Mouse (Mus musculus) stomach, embryonic 14.5 days (tissue): ENCODE measurements around the gene Nxpe3. TPM values are rescaled to one million over a fixed set of nuclear protein-coding genes. Genes with fewer than 3 reads are reported as not detected.
A peak's percentile ranks its signal among the peaks of the same experiment; 100 is the strongest.

Source experiments
- ATAC-seq: fragments of 200-750 bp; cut with Nextera tagmentation; 2 replicates; pipeline ENCODE4 v1.8.0; 2017; ENCODE audit warnings: low read depth, moderate TSS enrichment; ENCODE audit not compliant: insufficient number of reproducible peaks, insufficient read depth, low FRiP score
- H3K27ac ChIP-seq: fragments of 300-500 bp; sonication (generic); 2 replicates; pipeline ENCODE4 v1.5.1; 2014; ENCODE audit warnings: mild to moderate bottlenecking, low read length, moderate library complexity, mixed read lengths
- H3K27me3 ChIP-seq: fragments of 300-500 bp; sonication (generic); 2 replicates; pipeline ENCODE4 v1.6.1; 2014; ENCODE audit warnings: low read length, control low read depth, mixed read lengths; ENCODE audit not compliant: control insufficient read depth, insufficient read depth
- H3K36me3 ChIP-seq: fragments of 300-500 bp; sonication (generic); 2 replicates; pipeline ENCODE4 v1.6.1; 2014; ENCODE audit warnings: mild to moderate bottlenecking, control low read depth, low read length, moderate library complexity, mixed read lengths; ENCODE audit not compliant: control insufficient read depth, insufficient read depth
- H3K4me1 ChIP-seq: fragments of 300-500 bp; sonication (generic); 2 replicates; pipeline ENCODE4 v1.6.1; 2014; ENCODE audit warnings: low read length, control low read depth, mixed read lengths; ENCODE audit not compliant: control insufficient read depth, insufficient read depth
- H3K4me2 ChIP-seq: fragments of 300-500 bp; sonication (generic); replicated peaks from 2 replicates; pipeline ENCODE4 v1.6.1; 2014; ENCODE audit warnings: low read depth, low read length, control low read depth
- H3K4me3 ChIP-seq: fragments of 300-500 bp; sonication (generic); 2 replicates; pipeline ENCODE4 v1.5.1; 2014; ENCODE audit warnings: low read depth, low read length, control low read depth
- H3K9ac ChIP-seq: fragments of 300-500 bp; sonication (generic); replicated peaks from 2 replicates; pipeline ENCODE4 v1.6.1; 2014; ENCODE audit warnings: low read depth, mild to moderate bottlenecking, control low read depth, low read length, moderate library complexity, mixed read lengths
- H3K9me3 ChIP-seq: fragments of 300-500 bp; sonication (generic); 2 replicates; pipeline ENCODE4 v1.6.1; 2016; ENCODE audit warnings: low read depth, low read length, control low read depth; ENCODE audit not compliant: control insufficient read depth
- WGBS: fragments of 180-500 bp; shearing (Covaris S2); extraction: QIAGEN DNeasy Blood & Tissue Kit; methylation state at CpG from one replicate; pipeline ENCODE4 v1.1.7; 2014; 5-methylcytosine and 5-hydroxymethylcytosine counted together
- polyA plus RNA-seq: library from polyadenylated mRNA; unstranded; fragments of >200 nt; fragmentation: Nextera tagmentation; extraction: Ambion mirVana; gene quantifications from 2 replicates; pipeline ENCODE4 v1.2.1, GENCODE M21; 2014

Gene Nxpe3
- polyA plus RNA-seq, 1 experiment from 2014 or later, result 0.52 TPM

DNA sequence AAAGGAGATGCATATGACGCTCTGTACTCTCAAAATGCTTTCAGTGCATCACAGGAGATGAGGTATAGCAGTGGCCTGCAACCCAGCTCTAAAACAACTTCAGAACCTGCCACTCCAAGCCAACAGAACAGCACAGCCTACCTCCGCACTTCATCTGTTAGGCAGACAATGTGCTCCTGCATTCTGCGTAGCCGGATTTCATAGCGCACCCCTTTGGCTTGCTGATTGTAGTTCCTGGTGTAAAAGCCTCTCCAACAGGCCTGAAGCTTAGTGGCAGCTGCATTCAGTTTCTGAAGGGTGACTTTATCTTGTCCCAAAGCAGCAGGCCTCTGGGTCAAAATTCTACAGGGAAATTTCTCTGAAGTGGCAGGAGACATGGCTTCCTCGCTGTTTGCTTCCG, 19.6 kb upstream of the Nxpe3 start:
- Histone ChIP-seq H3K36me3 (peaks cover 22% of the 10 kb centered on the region), H3K4me3 (no peak overlapping the region), H3K27me3 (no peaks in the 10 kb centered on the region), H3K4me2 (no peak overlapping the region), H3K9ac (no peak overlapping the region), H3K4me1 (no peaks in the 10 kb centered on the region), H3K27ac (no peak overlapping the region), H3K9me3 (no peaks in the 10 kb centered on the region)
- ATAC-seq, result no peak
- 97% methylated on average over 7 of the region's 7 CpGs for WGBS

DNA sequence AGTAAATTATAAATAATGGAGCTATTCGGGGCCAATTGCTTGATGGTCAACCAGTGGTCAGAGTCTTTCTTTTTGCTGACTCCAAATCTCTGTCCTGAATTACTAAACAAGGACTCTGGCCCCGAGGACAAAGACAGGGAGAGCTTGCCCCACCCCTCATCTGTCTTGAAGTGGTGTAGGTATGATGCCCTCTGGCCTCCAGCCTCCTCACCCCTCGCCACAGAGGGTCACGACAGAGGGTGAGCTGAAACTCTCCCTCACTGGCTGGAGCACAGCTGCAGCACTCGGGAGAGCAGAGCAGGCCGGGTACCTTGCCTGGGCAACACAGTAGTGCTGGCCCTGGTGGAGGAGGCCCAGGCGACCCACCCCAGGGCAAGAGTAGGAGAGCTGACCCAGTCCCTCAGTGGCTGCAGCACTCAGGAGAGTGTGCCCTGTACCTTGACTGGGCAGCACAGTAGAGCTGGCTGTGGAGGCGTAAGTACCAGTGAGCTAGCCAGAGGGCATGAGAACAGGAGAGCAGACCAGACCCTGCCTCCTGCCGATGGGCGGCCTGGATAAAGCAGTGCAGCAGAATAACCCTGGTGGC, 15.2 kb upstream of the Nxpe3 start:
- H3K36me3 ChIP-seq, result peaks cover 19% of the 10 kb centered on the region
- H3K27ac ChIP-seq, result no peak overlapping the region
- no peak overlapping the region for H3K4me2 ChIP-seq
- H3K9me3 ChIP-seq, result no peaks in the 10 kb centered on the region
- H3K4me1 ChIP-seq, result no peaks in the 10 kb centered on the region
- WGBS, result 84% methylated on average over 10 of the region's 10 CpGs
- no peak overlapping the region for H3K9ac ChIP-seq
- H3K27me3 ChIP-seq, result no peaks in the 10 kb centered on the region
- no peak for ATAC-seq
- no peak overlapping the region for H3K4me3 ChIP-seq

DNA sequence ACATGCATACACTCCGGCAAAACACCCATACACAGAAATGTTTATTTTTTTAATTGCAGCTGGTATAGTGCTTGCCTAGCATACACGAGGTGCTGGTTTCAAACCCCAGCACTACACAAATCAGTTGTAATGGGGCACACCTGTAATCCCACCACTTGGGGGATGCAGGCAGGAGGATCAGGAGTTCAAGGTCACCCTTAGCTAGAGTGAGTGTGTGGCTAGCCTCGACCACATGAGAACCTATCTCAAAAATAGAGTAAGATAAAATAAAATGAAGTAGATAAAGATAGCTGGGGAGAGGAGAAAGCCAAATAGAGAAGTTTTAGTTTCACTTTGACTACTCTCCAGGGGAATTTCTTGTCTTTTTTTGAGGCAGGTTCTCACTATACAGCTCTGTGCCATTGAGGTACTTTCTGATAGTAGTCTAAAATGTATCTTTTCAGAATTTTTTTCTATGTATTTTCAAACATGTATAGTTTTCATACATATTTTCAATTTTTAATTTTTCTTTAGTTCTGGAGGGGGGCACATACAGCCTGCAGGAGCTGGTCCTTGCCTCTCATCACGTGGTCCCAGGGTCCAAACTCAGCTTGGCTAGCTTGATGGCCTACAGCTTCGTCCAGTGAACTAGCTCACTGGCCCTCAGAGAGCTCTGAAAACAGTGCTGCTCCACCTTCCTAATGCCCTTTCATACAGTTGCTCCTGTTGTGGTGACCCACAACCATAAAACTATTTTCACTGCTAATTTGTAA, 12.0 kb upstream of the Nxpe3 start:
- H3K27me3 ChIP-seq, result no peaks in the 10 kb centered on the region
- H3K9me3 ChIP-seq, result no peaks in the 10 kb centered on the region
- ATAC-seq, result no peak
- H3K4me1 ChIP-seq, result no peaks in the 10 kb centered on the region
- H3K4me3 ChIP-seq, result no peak overlapping the region
- H3K36me3 ChIP-seq, result peaks cover 9% of the 10 kb centered on the region
- 92% methylated on average over 5 of the region's 5 CpGs for WGBS
- H3K4me2 ChIP-seq, result no peak overlapping the region
- H3K27ac ChIP-seq, result no peak overlapping the region
- no peak overlapping the region for H3K9ac ChIP-seq

DNA sequence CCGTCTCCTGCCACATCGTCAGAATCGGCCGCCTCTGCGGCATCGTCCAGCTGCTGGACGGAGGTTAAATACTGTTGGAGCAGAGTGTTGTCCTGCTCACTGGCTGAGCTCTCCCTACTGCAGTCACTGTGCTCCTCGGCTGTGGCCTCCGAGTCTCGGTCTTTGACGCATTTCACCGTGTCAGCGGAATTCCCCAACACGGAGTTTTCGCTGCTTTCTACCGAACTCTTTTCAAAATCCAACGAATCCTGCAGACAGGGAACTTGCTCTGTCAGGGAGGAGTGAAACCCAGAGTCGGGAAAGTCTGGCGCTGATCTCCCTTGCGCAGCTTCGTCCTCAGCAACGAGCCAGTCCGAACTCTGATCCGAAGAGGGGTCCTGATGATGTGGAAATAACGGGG, 10.3 kb upstream of the Nxpe3 start:
- H3K4me3 ChIP-seq, result no peak overlapping the region
- H3K27me3 ChIP-seq, result no peaks in the 10 kb centered on the region
- no peak overlapping the region for H3K9ac ChIP-seq
- H3K4me2 ChIP-seq, result no peak overlapping the region
- no peaks in the 10 kb centered on the region for H3K4me1 ChIP-seq
- no peak overlapping the region for H3K27ac ChIP-seq
- peaks cover 6% of the 10 kb centered on the region for H3K36me3 ChIP-seq
- WGBS, result 91% methylated on average over 25 of the region's 25 CpGs
- H3K9me3 ChIP-seq, result no peaks in the 10 kb centered on the region
- ATAC-seq, result no peak

DNA sequence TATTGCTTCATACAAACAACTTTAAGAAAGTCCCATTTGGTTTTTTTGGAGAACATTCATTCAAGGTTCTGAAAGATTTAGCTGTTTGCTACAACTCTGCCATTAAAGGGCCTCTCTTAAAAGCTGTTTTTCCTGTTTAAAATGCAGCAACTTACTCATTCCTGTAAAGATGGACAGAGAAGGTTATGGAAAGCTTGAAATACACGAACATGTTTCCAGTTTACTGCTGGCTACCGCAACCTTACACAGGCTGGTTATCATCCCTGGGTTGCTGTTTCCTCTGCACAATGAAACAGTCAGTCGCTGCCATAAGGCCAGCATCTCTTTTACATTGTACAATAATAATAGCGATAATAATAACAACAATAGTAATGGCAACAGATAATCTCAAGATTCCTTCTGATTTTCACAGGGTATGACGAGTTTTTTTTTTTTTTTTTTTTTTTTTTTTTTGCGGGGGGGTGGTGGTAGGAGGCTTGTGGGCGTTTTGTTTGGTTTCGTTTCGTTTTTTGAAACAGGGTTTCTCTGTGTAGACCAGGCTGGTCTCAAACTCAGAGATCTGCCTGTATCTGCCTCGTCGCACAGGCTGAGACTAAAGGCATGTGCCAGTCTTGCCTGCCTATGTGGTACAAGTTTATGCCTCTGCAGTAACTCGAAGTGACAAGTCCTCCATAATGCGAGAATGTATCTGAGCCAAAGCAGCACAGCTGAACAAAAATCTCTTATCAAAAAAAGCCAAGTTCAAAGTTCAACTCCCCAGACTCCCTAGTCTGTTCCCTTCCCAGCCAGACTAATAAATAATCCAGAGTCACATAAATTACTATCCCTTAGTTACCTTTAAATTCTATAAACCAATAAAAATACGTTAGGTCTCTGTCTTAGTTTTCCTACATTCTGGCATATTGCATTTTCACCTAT, 7.0 kb upstream of the Nxpe3 start:
- no peaks in the 10 kb centered on the region for H3K9me3 ChIP-seq
- H3K36me3 ChIP-seq, result peaks cover 6% of the 10 kb centered on the region
- H3K4me2 ChIP-seq, result no peak overlapping the region
- no peaks in the 10 kb centered on the region for H3K27me3 ChIP-seq
- no peak overlapping the region for H3K27ac ChIP-seq
- H3K4me1 ChIP-seq, result 0 out of 2 replicates have a peak, but pooled peaks cover 5% of the 10 kb centered on the region
- WGBS, result 89% methylated on average over 14 of the region's 14 CpGs
- H3K9ac ChIP-seq, result no peak overlapping the region
- ATAC-seq, result no peak
- no peak overlapping the region for H3K4me3 ChIP-seq

DNA sequence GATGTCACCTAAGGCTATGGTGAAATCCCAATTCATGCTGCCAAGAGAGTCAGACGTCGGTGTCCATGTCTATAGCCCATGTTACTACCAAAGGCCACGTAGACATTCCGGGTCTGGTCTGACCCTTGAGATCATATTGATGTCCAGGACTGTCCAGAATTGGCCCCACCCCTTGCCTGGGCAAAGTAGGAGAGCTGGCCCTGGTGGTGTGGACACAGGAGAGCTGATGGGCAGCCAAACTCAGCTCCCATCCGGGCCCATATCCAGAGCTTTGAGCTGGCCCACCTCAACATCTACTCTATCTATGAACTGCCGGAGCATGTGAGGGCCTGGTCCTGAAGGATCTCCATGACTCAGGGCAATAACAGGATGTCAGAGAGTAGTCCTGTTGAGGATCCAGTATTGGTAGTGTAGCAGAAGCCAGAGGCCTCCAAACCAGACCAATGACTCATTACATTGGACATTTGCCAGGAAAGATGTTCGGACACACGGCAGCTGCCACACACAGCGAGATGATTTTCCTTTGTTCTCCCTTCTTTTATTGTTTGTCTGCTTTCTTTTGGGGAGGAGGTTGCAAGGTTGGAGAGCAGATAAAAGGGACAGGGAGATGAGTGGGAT, 3.4 kb upstream of the Nxpe3 start:
- Histone ChIP-seq H3K27ac (no peak overlapping the region), H3K27me3 (no peaks in the 10 kb centered on the region), H3K4me2 (no peak overlapping the region), H3K36me3 (no peaks in the 10 kb centered on the region), H3K4me1 (peaks cover 12% of the 10 kb centered on the region; the same call in 1 of the 2 replicates), H3K9ac (no peak overlapping the region), H3K9me3 (no peaks in the 10 kb centered on the region), H3K4me3 (no peak overlapping the region)
- ATAC-seq, result no peak
- 75% methylated on average over 9 of the region's 9 CpGs for WGBS

DNA sequence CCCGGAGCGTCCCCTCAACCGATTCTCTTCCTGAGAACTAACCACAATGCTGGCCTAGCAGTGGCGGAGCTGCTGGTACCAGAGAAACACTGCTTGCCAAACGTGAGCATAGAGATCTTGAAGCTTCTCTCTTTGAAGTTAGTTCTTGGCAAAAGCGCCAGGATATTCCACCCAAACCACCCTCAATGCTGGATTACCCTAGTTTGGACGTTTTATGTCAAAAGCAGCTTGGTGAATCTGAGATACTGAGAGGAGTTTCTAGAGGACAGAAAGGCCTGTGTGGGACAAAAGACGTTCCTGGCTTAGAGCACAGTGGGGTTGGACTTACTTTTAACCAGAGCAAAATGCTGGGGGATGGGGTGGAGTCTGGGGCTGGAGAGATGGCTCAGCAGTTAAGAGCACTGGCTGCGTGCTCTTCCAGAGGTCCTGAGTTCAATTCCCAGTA, 588 bp upstream of the Nxpe3 start:
- H3K4me3 ChIP-seq, result peak overlapping the region; percentile 69
- peak overlapping the region; percentile 73 for H3K4me2 ChIP-seq
- WGBS, result 6% methylated on average over 9 of the region's 9 CpGs
- H3K27me3 ChIP-seq, result no peaks in the 10 kb centered on the region
- H3K4me1 ChIP-seq, result peaks cover 12% of the 10 kb centered on the region; the same call in 1 of the 2 replicates
- peak overlapping the region; percentile 67 for H3K9ac ChIP-seq
- no peak for ATAC-seq
- no peaks in the 10 kb centered on the region for H3K36me3 ChIP-seq
- H3K27ac ChIP-seq, result peak overlapping the region; percentile 34; the same call in 1 of the 2 replicates
- no peaks in the 10 kb centered on the region for H3K9me3 ChIP-seq

DNA sequence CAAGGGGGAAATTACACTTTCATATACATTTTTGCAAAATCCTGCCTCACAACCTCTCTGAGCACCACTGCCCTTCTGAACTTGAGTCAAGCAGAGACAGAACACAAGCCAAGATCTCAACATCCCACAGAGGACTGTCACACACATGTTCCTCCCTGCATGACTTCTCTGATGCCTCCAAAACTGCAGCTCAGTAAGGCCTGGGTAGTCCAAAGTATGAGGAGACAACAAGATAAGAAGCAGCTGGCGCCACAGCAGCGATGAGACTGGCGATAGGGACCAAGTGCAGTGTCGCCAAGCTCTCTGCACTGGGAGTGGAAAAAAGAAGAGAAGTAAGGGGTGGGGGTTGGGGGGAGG, 571 bp downstream of the Nxpe3 start:
- Histone ChIP-seq H3K27ac (0 out of 2 replicates have a peak overlapping the region, but pooled peaks have one; percentile 11), H3K27me3 (no peaks in the 10 kb centered on the region), H3K36me3 (peaks cover 3% of the 10 kb centered on the region; the same call in 1 of the 2 replicates), H3K9ac (peak overlapping the region; percentile 67; the same call in 1 of the 2 replicates), H3K4me1 (peaks cover 12% of the 10 kb centered on the region; the same call in 1 of the 2 replicates), H3K4me3 (peak overlapping the region; percentile 69), H3K4me2 (peak overlapping the region; percentile 73), H3K9me3 (no peaks in the 10 kb centered on the region)
- ATAC-seq, result peak; percentile 7; the same call in 1 of the 2 replicates
- 1% methylated on average over 4 of the region's 4 CpGs for WGBS
